Mouse (Mus musculus) kidney, adult 11 months (tissue): ENCODE results near the gene Plekha7.

Experiments
- DNase-seq: peaks from one replicate; pipeline ENCODE4 v3.0.0; 2022

The Plekha7 gene

GRCm38 (mm10) chr7:116246696-116247376, 61.3 kb downstream of the Plekha7 start:
- DNase-seq = no peak

DNA sequence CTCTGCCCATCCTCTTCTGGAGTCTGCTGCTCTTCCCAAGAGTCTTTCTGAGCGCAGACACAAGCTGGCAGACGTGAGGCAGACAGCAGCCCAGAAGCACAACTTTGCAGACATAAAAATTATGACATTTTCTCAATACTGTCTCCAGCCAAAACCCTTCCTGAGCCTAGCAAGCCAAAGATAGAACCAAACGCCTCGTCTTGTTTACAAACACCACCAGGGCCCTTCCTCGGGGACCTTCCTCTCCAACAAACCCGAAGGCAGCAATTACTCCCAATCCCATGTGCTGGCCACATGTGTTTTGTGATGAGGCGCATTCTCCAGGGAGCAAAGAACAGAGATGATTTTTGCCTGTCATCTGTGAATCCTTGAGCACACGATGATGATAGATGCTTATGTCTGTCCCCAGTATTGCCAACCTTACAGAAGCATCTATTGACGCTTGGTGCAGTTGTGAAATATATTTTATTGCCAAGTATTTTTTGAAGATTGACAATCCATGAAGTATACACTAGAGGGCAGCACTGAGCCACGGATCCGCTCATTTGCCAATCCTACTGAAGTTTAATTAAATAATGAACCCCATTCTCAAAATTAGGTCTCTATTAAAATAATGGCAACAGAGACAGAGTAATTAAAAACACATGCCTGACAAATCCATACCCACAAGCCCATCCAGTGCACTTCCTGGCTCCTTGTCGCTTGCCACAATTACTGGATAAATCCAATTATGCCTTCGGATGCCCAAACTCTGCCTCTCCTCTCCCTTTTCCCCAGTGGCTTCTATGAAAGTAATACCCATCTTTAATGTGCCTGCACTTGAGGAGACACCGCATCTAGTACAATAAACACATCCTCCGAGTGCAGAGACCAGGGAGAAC, 62.1 kb downstream of the Plekha7 start:
- no peak for DNase-seq

- DNase-seq = no peak
Measured at GRCm38 (mm10) chr7:116244302-116245165, 63.6 kb downstream of the Plekha7 start.

DNA sequence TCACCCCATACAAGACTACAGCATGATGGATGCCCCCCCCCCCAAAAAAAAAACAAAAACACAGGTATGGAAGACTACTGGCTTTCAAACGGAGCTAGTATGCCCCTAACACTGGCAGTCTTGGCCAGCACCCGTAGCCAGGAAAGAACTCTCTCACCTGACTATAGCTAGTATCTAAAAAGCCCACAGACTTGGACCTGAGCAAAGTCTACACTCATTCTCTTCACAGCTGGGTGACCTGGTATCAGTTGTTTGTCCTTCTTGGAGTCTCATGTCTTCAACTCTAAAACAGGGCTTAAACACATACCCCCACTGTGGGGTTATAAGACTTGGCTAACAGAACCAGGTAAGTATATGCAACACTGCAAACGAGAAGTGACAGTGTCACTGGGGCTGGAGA, 65.4 kb downstream of the Plekha7 start:
- DNase-seq = no peak

- DNase-seq = no peak
Measured at GRCm38 (mm10) chr7:116241601-116242000, 66.6 kb downstream of the Plekha7 start.

DNA sequence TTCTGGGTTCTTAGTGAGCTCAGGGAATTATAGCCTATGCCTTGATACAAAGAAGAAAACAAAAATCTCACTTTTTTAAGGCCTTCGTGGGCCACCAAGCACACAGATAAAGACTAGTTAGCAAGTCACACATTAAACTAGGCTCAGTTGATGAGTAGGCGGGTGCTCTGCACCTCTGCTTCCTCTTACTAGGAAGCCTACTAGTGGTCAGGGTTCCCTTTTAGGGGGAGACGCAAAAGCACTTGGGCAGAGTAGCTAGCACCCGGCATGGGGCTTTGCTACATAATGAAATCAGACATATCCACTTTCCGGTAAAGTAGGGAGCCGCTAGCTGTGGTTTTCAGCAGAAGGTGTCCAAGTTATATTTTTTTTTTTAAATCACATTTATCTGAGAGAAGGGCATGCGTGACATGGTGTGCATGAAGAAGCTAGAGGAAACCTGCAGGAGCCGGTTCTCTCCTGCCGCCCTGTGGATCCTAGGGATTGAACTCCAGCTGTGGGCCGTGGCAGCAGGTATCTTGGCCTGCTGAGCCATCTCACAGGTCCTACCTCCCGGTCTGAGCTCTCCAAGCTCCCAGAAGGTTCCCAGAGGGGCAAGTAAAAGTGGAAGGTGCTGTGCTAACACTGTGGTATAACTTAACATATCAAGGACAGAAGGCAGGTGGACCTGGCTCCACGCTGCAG, 67.2 kb downstream of the Plekha7 start:
- DNase-seq = no peak

DNA sequence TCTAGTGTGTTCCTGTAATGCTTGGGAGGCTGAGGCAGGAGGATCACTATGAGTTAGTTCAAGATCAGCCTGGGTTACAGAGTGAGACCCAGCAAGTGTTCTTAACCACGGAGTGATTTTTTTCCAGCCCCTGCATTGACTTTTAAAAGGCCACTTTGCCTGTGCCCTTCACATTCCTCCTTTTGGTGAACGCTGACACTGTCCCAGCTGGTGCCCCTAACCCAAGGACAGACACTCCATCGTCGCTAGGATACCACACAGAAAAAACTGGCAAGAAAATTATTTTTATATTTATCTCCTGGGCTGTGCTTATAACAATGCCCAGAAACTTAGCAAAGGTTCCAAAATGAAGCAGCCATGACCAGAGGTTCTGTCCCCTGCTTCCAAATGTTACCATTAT, 67.8 kb downstream of the Plekha7 start:
- no peak for DNase-seq

DNA sequence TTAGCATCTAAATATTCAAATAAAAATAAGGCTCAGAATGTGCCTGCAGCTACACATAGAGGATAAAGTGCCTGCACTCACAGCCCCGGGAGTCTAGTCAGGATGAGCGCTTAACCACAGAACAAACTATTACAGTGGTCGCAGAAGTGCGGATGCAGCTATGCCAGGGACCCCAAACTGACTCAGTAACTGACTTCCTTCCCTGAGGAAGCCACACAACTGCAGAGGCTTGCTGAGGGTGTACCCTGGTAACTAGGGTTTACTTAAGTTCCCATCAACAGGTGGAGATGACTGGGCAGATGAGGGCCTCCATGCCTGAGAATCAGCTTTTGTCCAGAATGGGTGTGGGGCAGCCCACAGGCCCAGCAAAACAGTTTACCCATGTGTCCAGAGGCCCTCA, 69.9 kb downstream of the Plekha7 start:
- no peak for DNase-seq

GRCm38 (mm10) chr7:116237157-116237981, 70.8 kb downstream of the Plekha7 start:
- peak; percentile 84 for DNase-seq

DNA sequence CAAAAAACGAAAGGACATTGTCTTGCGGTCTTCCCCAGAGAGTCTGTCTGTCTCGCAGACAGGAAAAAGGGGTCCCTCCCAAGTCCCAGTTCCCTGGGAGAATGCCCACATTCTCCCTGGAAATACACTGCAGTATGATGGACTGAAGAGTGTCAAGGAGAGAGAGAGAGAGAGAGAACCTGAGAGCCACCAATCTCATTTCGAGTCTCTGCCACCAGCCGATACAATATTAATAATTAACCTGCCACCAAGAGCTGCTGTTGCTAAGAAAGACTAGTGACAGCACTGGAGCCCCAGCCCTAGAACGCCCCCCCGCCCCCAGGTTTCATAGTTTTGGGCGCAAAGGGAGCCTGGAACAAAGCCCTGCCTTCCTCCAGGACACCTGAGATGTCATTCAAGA, 71.6 kb downstream of the Plekha7 start:
- no peak for DNase-seq

- no peak for DNase-seq
Measured at GRCm38 (mm10) chr7:116234287-116234806, 73.8 kb downstream of the Plekha7 start.

DNA sequence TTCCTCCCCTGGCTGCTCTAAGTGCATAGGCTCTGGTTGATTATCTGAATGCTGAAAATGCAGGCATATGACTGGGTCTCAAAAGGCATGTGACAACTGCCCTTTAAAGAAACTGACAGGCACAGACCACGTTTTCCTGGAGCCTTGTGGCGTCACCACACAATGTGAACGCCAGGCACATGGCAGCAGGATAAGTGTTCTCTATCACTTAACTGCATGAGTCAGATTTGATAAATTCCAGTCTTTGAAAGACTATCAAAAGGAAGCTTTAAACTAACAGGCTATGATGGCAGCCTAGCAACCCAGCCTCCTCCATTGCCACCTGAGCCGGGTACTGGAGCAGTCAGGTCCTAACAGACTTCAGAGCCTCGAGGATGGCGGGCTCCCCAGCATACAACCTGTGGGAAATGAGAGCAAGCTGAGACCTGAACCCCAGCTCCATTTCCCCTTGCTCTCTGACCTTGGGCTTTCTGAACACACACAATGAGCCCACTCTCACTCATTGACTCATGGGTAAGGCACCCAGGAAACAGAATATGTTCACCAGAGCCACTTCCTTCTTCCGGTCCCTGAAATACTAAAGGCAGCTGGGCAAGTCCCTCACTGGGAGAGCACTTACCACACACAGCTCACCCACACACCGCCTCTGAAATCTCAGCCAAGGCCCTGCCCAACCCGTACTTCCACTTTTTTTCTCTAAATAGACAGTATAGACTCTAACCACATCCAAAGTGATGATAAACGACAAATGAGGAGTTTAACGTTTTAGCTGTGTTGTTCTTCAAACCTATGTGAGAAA, 77.2 kb downstream of the Plekha7 start:
- DNase-seq = no peak

GRCm38 (mm10) chr7:116226877-116227282, 81.3 kb downstream of the Plekha7 start:
- no peak for DNase-seq

DNA sequence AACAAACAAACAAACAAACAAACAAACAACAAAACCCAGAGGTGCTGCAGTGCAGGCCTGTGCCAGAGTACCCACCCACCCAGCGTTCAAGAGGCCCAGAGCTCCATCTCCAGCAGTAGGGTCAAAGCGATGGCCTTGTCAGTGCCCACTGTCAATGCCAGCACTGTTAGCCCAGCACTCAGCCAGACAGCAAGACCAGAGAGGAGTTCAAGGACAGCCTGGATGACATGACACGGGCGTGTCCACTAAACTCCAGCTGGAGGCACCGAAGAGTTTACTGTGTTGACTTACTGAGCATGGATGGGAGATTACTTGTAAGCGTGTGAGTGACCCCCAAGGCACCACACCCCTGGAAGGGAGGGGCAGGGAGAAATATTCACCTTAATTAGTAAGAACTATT, 81.9 kb downstream of the Plekha7 start:
- DNase-seq = no peak

GRCm38 (mm10) chr7:116224543-116224942, 83.6 kb downstream of the Plekha7 start:
- no peak for DNase-seq

DNA sequence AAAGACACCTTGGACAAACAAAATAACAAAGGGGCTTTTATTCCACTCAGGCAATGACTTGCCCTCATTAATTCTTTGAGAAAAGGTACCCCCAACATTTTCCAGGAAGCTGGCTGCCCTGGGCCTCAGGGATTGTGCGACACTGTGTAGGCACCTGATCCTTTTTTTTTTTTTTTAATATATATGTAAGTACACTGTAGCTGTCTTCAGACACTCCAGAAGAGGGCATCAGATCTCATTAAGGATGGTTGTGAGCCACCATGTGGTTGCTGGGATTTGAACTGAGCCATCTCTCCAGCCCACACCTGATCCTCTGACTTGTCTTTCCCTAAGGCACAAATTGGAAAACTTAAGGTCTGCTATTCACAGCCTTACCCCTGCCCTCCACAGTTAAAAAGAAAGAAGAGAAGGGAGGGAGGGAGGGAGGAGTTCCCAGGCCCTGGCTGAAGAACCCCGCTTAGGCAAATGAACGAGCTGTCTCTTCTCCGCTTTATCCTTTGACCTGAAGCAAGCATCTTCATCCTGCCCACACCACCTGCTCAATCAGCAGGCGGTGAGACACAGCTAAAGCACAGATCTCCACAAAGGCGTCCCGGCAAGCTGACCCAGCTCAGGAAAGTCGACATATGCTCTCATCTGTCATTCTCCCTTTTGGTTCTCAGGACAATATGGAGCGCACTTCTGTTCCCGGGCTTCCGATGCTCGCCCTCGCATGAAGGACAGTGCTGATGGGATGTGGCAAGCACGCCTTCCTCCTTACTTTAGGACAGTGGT, 85.0 kb downstream of the Plekha7 start:
- no peak for DNase-seq

GRCm38 (mm10) chr7:116222288-116223009, 85.7 kb downstream of the Plekha7 start:
- no peak for DNase-seq

GRCm38 (mm10) chr7:116221883-116222282, 86.3 kb downstream of the Plekha7 start:
- DNase-seq = no peak

GRCm38 (mm10) chr7:116220103-116220707, 88.0 kb downstream of the Plekha7 start:
- no peak for DNase-seq
